Mouse (Mus musculus) G1E-ER4 (cell line): Measurements from ENCODE around the gene Kcnb1. TPM values are rescaled to one million over a fixed set of nuclear protein-coding genes. Genes with fewer than 3 reads are reported as not detected.

Source experiments
- GATA1 ChIP-seq: IDR thresholded peaks from one replicate; pipeline ENCODE4 v1.8.0; 2012; ENCODE audit warnings: low read length, inconsistent platforms
- polyA plus RNA-seq: library from polyadenylated mRNA; stranded (reverse); fragments of >175 nt; gene quantifications from 2 replicates; pipeline ENCODE4 v1.2.3, GENCODE M21; 2012

Gene Kcnb1
- polyA plus RNA-seq, 1 experiment = 0.04 TPM

- no peak for TF ChIP-seq GATA1
These were observed 22.6 kb upstream of the Kcnb1 start for GRCm38 (mm10) chr2:167212551-167212950.

DNA sequence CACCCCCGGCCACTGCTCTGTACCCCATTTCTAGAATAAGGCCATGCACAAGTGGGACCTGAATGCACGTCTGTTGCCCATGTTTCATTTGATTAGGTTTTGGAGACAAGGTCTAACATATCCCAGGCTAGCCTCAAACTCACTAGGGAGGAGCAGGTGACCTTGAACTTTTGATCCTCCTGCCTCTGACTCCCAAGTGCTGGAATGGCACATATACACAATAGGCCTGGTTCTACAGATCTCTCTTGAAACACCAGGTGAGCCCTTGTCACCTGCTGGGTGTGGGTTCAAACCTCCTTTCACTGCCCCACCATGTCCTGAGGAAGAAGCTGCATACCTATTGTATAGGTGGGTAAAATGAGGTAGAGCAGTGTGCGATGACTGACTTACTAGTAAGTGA, 22.1 kb upstream of the Kcnb1 start:
- TF ChIP-seq GATA1 = no peak

DNA sequence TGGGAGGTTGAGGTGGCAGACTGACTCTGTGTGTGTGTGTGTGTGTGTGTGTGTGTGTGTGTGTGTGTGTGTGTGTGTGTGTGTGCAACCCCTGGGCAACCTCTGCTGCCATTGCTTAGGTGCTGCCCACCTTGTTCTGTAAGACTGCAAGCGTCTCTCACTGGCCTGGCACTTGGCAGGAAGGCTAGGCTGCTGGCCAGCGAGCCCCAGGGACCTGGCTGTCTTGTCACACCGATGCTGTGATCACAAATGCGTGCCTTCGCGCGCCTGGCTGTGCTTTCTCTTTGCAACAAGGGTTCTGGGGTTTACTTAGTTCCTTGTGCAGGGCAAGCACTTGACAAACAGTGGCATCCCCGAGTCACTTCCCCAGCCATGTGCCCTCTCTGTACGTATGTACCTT, 19.9 kb upstream of the Kcnb1 start:
- TF ChIP-seq GATA1 = no peak

GRCm38 (mm10) chr2:167208984-167209383, 19.0 kb upstream of the Kcnb1 start:
- no peak for TF ChIP-seq GATA1

GRCm38 (mm10) chr2:167205918-167206629, 16.1 kb upstream of the Kcnb1 start:
- no peak for TF ChIP-seq GATA1

DNA sequence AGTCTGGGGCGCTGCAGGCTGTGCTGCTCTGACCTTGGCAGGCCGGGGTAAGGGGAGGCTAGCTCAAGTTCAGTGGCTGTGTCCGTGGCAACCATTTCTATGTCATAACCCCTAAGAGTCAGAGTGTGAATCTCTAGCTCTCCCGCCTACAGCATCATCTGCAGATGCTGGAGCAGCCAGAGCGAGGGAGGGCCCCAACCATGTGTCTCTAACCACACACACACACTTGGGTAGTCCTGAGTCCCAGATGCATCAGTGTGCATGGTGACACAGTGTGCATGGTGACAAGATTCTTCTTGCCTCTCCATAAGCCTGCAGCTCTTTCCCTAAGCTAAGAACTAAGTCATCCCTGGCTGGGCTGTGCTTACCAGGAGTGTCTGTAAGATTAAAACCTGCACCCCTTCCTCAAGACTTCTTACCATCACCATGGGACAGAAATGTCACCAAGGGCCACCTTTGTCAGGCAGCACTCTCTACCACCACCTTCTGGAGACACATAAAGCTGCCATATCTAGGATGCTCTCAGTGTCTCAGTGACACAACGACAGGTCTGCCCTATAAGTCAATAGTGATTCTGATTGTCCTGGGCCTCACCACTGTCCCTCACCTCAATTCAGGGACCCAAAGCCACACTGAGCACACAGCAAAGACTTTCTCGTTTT, 13.7 kb upstream of the Kcnb1 start:
- TF ChIP-seq GATA1 = no peak

- TF ChIP-seq GATA1 = no peak
These were observed 11.7 kb upstream of the Kcnb1 start for GRCm38 (mm10) chr2:167201463-167202291.

DNA sequence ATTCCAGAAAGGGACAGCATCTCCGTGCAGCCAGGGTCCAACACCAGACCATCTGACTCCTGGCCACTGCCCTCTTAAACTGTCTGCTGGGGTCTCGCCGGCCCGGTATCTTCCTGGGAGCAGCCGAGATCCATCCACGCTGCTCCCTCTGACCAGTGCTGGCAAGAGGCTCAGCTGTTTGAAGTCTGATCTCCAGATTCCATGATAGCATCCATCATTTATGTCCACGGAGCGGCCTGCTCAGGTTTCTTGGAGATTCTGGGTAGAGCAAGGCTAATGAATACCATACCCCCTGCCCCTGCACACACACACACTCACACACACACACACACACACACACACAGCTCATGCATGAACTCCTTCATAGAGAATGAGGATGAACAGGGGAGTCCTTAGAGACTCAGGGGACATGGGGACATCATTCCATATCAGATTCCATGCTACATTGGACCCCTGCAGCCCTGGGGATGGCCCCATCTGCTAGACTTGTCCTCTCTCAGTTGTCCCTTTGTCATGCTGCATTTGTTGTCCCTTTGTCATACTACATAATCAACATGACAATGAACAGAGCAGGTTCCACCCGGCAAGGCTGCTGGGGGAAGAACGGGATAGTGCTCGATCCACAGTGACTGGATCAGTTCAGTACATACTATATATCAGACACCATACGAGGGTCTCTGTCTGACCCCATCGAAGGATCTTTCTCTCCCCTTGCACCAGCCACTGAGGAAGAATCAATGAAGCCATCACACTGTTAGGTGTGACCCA, 8.9 kb upstream of the Kcnb1 start:
- TF ChIP-seq GATA1 = no peak

DNA sequence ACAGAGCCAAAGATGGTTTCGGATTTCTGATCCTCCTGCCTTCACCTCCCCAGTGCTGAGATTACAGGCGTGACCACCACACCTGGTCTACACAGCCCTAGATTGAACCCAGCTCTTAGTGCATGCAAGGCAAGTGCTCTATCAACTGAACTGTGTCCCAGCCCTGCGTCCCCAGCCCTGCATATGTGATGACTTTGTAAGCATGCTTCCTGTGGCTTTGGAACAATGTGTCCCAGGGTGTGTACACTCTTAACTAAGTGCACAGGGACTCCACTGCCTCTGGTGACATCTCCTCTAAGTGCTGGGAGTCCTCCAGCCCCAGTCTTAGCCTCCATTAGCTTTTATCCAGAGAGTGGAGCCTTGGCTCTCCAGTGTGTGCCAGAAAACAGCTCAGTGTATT, 3.4 kb upstream of the Kcnb1 start:
- TF ChIP-seq GATA1 = no peak

DNA sequence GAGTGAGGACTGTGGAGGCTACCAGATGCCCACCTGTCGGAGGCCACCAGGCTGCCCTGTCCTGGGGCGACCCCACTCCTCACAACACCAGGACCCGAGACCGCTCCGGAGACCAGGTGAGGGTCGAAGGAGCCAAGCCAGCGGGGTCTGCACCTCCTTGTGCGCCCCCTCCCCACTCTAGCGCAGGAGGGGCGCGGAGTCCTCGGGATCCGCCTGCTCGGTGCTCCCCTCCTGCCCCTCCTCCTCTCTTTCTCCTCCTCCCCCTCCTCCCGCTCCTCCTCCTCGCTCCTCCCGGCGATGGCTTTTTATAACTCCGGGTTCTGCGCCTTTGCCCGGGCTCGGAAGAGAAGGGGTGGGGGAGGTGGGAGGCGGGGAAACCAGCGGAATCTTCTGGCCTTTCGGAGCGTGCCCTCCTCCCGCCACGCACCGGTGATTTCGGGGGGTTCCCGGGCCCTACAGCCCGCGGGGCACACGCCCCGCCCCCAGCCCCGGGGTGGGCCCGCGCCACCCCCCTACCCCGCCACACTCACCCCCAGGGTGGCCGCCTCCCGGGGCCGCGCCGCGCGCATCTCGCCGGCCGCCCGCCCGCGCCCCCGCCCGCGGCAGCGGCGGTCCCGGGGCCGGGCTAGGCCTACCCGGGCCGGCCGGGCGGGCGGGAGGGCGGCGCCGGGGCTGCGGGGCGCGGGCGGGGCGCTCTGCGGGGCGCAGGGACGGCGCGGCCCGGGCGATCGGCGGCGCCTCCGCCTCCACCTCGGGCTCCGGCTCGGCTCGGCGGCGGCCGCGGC, 472 bp downstream of the Kcnb1 start:
- TF ChIP-seq GATA1 = no peak

- no peak for TF ChIP-seq GATA1
These were observed 1.4 kb downstream of the Kcnb1 start for GRCm38 (mm10) chr2:167188315-167189207.

GRCm38 (mm10) chr2:167187119-167187518, 2.8 kb downstream of the Kcnb1 start:
- no peak for TF ChIP-seq GATA1

DNA sequence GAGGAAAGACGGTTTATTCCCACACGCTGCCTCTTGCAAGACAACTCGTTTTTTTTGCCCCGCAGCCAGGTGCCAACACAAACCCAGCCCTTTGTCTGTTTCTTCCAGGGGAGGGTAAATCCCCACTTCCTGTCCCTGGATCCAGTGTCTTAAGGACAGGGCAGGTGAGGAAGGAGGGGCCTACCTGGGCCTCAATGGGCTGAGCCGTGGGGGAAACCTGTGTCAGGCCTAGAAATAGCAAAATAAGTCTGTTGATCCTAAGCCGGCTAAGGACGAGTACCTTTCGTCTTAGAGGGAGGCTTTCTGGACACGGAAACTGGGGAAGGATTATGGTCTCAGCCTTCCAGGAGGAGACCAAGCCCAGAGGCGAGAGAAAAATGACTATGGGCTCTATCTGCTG, 3.4 kb downstream of the Kcnb1 start:
- no peak for TF ChIP-seq GATA1

- TF ChIP-seq GATA1 = no peak
These were observed 4.0 kb downstream of the Kcnb1 start for GRCm38 (mm10) chr2:167186003-167186402.
